Mouse (Mus musculus) hindbrain, postnatal 0 days (tissue): ENCODE data around the gene Phf13. TPM values are rescaled to one million over a fixed set of nuclear protein-coding genes. Genes with fewer than 3 reads are reported as not detected.

ENCODE experiments used
- ATAC-seq: fragments of 200-750 bp; cut with Nextera tagmentation; 2 replicates; pipeline ENCODE4 v1.8.0; 2017; ENCODE audit warnings: mild to moderate bottlenecking, moderate TSS enrichment, moderate library complexity
- DNase-seq: peaks from one replicate; pipeline ENCODE4 v3.0.0-alpha.2; 2015; ENCODE audit warnings: low spot score
- H3K27ac ChIP-seq: fragments of 300-500 bp; sonication (generic); 2 replicates; pipeline ENCODE4 v1.5.1; 2014; ENCODE audit warnings: mild to moderate bottlenecking
- H3K27me3 ChIP-seq: fragments of 300-500 bp; sonication (generic); 2 replicates; pipeline ENCODE4 v1.6.1; 2014; ENCODE audit warnings: low read length, mixed read lengths; ENCODE audit not compliant: insufficient read depth
- H3K36me3 ChIP-seq: fragments of 300-500 bp; sonication (generic); 2 replicates; pipeline ENCODE4 v1.6.1; 2014; ENCODE audit warnings: low read length, mixed read lengths; ENCODE audit not compliant: insufficient read depth
- H3K4me1 ChIP-seq: fragments of 300-500 bp; sonication (generic); 2 replicates; pipeline ENCODE4 v1.6.1; 2014; ENCODE audit warnings: antibody characterized with exemption, low read length, mixed read lengths; ENCODE audit not compliant: insufficient read depth
- H3K4me2 ChIP-seq: fragments of 300-500 bp; sonication (generic); 2 replicates; pipeline ENCODE4 v1.6.1; 2014; ENCODE audit warnings: low read depth, mild to moderate bottlenecking, low read length, moderate library complexity, mixed read lengths
- H3K4me3 ChIP-seq: fragments of 300-500 bp; sonication (generic); 2 replicates; pipeline ENCODE4 v1.5.1; 2014; ENCODE audit warnings: low read length
- H3K9ac ChIP-seq: fragments of 300-500 bp; sonication (generic); replicated peaks from 2 replicates; pipeline ENCODE4 v1.6.1; 2014; ENCODE audit warnings: mild to moderate bottlenecking, low read length, moderate library complexity, mixed read lengths
- H3K9me3 ChIP-seq: fragments of 300-500 bp; sonication (generic); 2 replicates; pipeline ENCODE4 v1.6.1; 2016; ENCODE audit warnings: low read length, mixed read lengths
- CTCF ChIP-seq: IDR thresholded peaks from 2 replicates; pipeline ENCODE4 v1.5.1; 2016; ENCODE audit warnings: antibody characterized with exemption, control low read depth, low read depth
- WGBS: fragments of 180-500 bp; shearing (Covaris S2); extraction: QIAGEN DNeasy Blood & Tissue Kit; methylation state at CpG from one replicate; pipeline ENCODE4 v1.1.7; 2014; 5-methylcytosine and 5-hydroxymethylcytosine counted together
- polyA plus RNA-seq: library from polyadenylated mRNA; unstranded; fragments of >200 nt; fragmentation: Nextera tagmentation; extraction: Ambion mirVana; gene quantifications from 2 replicates; pipeline ENCODE4 v1.2.1, GENCODE M21; 2015
- total RNA-seq: library from RNA; depleted of rRNA; stranded (reverse); fragments of >200 nt; gene quantifications from 2 replicates; pipeline ENCODE4 v1.2.3, GENCODE M21; 2014

The Phf13 gene
- total and polyA plus RNA-seq, 2 experiments from 2014 or later, result 14.6 to 20.8 TPM

DNA sequence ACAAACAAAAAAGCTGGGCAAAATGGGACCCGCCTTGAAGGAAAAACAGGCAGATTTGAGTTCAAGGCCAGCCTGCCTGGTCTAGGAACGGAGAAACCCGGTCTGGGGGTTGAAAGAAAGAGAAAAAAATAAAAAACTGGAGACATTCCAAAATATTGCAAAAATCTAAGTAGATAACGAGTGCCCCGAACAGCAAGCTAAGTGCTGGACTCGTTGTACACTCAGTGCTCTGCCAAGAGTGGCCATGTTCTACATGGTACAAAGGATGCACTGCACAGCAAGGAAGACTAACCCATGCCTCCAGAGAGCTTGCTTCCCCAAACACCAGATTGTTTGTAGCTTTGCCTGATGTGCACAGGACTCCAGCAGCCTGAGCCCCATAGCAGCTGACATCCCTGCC, 3.0 kb downstream of the Phf13 start:
- Histone ChIP-seq H3K4me1 (peaks cover 8% of the 10 kb centered on the region), H3K27me3 (no peaks in the 10 kb centered on the region), H3K4me2 (no peak overlapping the region), H3K4me3 (no peak overlapping the region), H3K9ac (no peak overlapping the region), H3K27ac (no peak overlapping the region), H3K9me3 (no peaks in the 10 kb centered on the region), H3K36me3 (peaks cover 23% of the 10 kb centered on the region; the same call in 1 of the 2 replicates)
- DNase-seq (no peak), ATAC-seq (no peak)
- 75% methylated on average over 6 of the region's 6 CpGs for WGBS
- no peak for TF ChIP-seq CTCF

GRCm38 (mm10) chr4:151992091-151992490, 4.0 kb downstream of the Phf13 start:
- WGBS, result 93% methylated on average over 9 of the region's 9 CpGs
- Histone ChIP-seq H3K4me2 (no peak overlapping the region), H3K27me3 (no peaks in the 10 kb centered on the region), H3K9ac (no peak overlapping the region), H3K36me3 (peaks cover 23% of the 10 kb centered on the region; the same call in 1 of the 2 replicates), H3K4me3 (no peak overlapping the region), H3K27ac (no peak overlapping the region), H3K4me1 (peaks cover 7% of the 10 kb centered on the region), H3K9me3 (no peaks in the 10 kb centered on the region)
- DNase-seq, result no peak
- TF ChIP-seq CTCF, result no peak
- no peak for ATAC-seq

DNA sequence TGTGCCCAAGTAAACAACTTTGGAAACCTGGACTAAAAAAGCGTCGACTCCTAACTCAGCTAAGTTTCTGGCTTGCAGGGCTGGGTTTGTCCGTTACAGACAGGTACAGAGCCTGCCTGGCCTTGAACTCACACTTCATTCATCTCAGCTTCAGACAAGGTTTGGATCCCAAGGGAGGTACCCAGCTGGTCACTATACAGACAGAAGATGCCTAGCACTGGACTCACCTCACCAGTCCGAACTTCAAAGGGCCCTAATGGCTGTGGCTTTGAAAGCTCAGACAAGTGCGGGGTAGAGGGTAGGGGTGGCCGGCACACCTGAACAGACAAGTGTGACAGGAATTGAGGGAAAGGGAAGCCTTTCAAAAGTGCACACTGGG, 7.0 kb downstream of the Phf13 start:
- TF ChIP-seq CTCF, result no peak
- H3K27ac ChIP-seq, result peak overlapping the region; percentile 88; the same call in 1 of the 2 replicates
- ATAC-seq (peak; percentile 1), DNase-seq (no peak)
- WGBS, result 35% methylated on average over 6 of the region's 6 CpGs
- H3K36me3 ChIP-seq, result peaks cover 23% of the 10 kb centered on the region; the same call in 1 of the 2 replicates
- H3K4me2 ChIP-seq, result peak overlapping the region; percentile 86
- H3K9me3 ChIP-seq, result no peaks in the 10 kb centered on the region
- H3K4me3 ChIP-seq, result peak overlapping the region; percentile 76
- H3K4me1 ChIP-seq, result peaks cover 11% of the 10 kb centered on the region
- H3K9ac ChIP-seq, result no peak overlapping the region; the same call in 1 of the 2 replicates
- H3K27me3 ChIP-seq, result no peaks in the 10 kb centered on the region

DNA sequence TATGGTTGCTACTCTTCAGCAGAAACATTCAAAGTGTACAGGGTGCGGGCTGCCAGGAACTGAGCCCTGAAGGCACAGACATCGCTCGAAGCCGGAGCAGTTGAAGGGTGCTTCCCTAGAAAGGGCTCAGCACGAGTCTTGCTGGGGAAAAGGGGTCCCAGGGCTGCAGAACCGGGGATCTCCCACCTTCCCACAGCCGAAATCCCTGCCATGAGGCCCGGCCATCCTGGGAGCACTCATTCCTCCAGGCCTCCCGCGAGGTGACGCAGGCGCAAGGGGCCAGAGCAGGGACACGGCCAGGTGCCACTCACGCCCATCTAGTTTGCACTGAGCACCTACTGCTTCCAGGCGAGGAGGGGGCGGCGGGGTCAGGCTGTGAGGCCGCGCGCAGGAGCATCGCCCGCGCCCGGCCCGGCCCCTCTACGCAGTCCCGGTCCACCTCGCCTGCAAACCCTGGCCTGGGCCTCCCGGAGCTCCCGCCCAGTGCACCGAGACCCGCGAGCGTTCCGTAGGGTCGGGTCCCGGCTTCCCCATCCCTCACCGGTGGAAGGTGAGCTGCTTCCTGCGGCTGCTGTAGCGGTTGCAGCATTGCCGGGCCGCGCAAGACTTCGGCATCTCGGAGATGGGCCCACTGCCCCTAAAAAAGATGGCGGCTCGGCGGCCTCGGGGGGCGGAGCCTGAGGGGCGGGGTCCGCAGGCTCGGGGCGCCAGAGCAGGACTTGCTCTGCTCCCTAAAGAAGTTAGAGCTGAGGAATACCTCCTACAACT, 7.5 kb downstream of the Phf13 start, which contains the start of gene Thap3:
Gene Thap3 (minus strand): TSS at position 656 of the 768 bp plus-strand sequence.
- no peak for TF ChIP-seq CTCF
- peak within 1 kb of the TSS; percentile 76 for H3K4me3 ChIP-seq
- peak within 1 kb of the TSS; percentile 86 for H3K4me2 ChIP-seq
- DNase-seq, result peak; percentile 83
- H3K9me3 ChIP-seq, result no peaks in the 10 kb centered on the region
- under 1% methylated on average over 49 of the region's 54 CpGs for WGBS
- peak within 1 kb of the TSS; percentile 91 for H3K9ac ChIP-seq
- peak within 1 kb of the TSS; percentile 88 for H3K27ac ChIP-seq
- ATAC-seq, result peak; percentile 73
- H3K4me1 ChIP-seq, result peaks cover 11% of the 10 kb centered on the region
- peaks cover 23% of the 10 kb centered on the region; the same call in 1 of the 2 replicates for H3K36me3 ChIP-seq
- H3K27me3 ChIP-seq, result no peaks in the 10 kb centered on the region

DNA sequence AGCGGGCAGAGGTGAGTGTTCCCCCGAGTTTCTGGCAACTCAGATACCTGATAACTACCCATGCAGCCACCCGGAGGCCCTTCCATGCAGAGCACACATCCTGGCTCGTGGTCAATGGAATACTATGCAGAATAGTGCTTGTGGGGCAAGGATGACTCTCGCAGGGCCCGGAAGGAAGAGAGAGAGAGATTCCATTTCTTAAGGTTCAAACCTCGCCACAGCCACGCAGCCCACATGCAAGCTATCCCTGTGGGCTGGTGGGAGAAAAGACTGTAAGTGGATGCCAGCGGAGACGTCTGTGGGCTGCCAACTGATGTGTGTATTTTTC, 8.1 kb downstream of the Phf13 start:
- no peak for ATAC-seq

DNA sequence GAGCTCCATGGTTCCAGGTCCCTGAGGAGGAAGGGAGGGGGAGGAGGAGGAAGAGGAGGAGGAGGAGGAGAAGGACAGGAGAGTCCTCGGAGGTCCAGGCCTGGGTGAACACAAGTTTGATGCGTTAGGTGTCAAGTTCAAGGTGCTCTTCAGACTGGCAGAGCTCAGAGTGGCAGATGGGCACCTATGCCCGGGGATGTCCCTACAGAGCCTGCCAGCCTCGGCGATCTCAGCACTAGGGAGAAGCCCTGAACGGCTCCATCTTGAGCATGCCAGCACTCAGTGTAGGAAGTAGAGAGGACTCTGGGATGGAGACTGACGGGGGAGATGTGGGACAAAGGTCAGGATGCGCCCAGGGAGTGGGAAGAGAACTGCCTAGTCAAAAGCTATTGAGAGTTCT, 9.4 kb downstream of the Phf13 start:
- H3K9me3 ChIP-seq, result no peaks in the 10 kb centered on the region
- H3K9ac ChIP-seq, result no peak overlapping the region
- ATAC-seq (no peak), DNase-seq (no peak)
- H3K4me2 ChIP-seq, result no peak overlapping the region
- no peak overlapping the region for H3K4me3 ChIP-seq
- peaks cover 11% of the 10 kb centered on the region for H3K4me1 ChIP-seq
- peaks cover 14% of the 10 kb centered on the region; the same call in 1 of the 2 replicates for H3K36me3 ChIP-seq
- H3K27me3 ChIP-seq, result no peaks in the 10 kb centered on the region
- TF ChIP-seq CTCF, result no peak
- H3K27ac ChIP-seq, result no peak overlapping the region
- WGBS, result 61% methylated on average over 8 of the region's 8 CpGs

More for the DNA sequence above, 8.1 kb downstream of the Phf13 start:
- Histone ChIP-seq H3K27ac (peak overlapping the region; percentile 88), H3K4me2 (peak overlapping the region; percentile 86), H3K4me3 (peak overlapping the region; percentile 76), H3K9me3 (no peaks in the 10 kb centered on the region), H3K36me3 (peaks cover 23% of the 10 kb centered on the region; the same call in 1 of the 2 replicates), H3K27me3 (no peaks in the 10 kb centered on the region), H3K9ac (peak overlapping the region; percentile 91), H3K4me1 (peaks cover 11% of the 10 kb centered on the region)
- DNase-seq, result peak; percentile 30
- 18% methylated on average over 10 of the region's 10 CpGs for WGBS
- no peak for TF ChIP-seq CTCF

DNA sequence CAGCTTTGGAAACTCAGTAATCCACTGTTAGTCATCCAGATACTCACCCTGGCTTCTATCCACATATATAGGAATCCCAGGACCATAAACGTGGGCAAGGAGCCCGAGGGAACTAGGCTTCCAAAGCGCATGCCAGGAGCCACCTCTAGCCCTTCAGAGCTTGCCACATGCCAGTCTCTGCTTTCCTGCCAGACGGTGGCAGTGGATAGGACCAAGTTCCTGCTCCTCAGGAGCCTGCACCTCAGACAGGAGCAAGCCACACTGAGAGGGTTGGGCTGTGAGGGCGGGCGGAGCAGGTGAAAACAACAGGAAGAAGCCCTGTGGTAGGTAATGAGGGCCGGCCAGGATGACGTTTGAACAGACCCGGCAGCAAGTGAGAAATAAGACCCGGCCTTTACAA, 10.2 kb downstream of the Phf13 start:
- Histone ChIP-seq H3K4me2 (no peak overlapping the region), H3K4me3 (no peak overlapping the region), H3K27ac (no peak overlapping the region), H3K27me3 (no peaks in the 10 kb centered on the region), H3K9ac (no peak overlapping the region), H3K36me3 (peaks cover 7% of the 10 kb centered on the region; the same call in 1 of the 2 replicates), H3K9me3 (no peaks in the 10 kb centered on the region), H3K4me1 (peaks cover 11% of the 10 kb centered on the region)
- peak; percentile 15; the same call in 1 of the 2 replicates for TF ChIP-seq CTCF
- DNase-seq (no peak), ATAC-seq (no peak)
- WGBS, result 42% methylated on average over 10 of the region's 10 CpGs
